Mouse (Mus musculus): ENCODE measurements around the gene Entpd1.

Entpd1 gene

DNA sequence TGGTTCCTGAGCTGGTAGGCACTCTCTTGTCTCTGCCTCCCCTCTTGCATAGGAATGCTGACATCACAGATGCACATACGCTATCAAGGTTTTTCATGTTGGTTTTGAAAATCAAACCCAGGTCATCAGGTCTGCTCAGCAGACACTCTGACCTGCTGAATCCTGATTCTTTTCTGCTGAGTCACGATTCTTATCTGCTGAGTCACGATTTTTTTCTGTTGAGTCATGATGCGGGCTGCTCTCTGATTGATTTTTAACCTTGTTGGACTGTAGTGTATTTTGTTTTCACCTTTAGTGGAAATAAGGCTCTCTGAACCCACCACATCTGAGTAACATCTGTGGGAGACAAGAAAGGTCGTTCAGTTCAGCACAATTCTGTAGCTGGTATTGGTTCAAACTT lies 63.2 kb downstream of the Entpd1 start:
- DNase-seq: no peak

GRCm38 (mm10) chr19:40678087-40678486 lies 65.9 kb downstream of the Entpd1 start:
- no peak for DNase-seq

- peak; percentile 16 for DNase-seq
These were observed 66.6 kb downstream of the Entpd1 start for GRCm38 (mm10) chr19:40678532-40679307.

- DNase-seq: no peak
These were observed 67.5 kb downstream of the Entpd1 start for GRCm38 (mm10) chr19:40679632-40680031.

DNA sequence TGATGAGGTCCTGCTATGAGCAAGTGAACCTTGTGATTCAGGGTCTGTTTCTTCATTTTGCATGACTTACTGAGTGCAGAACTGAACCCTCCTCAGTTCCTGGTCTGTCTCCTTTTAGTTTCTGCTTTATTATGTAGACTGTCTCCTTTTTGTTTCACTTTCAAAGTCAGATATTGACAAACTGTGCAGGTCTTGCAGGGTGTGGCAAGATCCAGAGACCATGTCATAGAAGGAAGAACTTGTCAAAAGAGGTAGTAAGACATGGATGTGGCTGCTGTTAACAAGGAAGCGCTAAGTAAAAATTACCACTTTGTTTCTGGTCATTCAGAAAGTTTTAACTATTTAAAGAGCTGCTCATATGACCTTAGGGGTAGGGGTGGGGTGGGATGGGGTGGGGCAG lies 72.0 kb downstream of the Entpd1 start:
- no peak for DNase-seq

DNA sequence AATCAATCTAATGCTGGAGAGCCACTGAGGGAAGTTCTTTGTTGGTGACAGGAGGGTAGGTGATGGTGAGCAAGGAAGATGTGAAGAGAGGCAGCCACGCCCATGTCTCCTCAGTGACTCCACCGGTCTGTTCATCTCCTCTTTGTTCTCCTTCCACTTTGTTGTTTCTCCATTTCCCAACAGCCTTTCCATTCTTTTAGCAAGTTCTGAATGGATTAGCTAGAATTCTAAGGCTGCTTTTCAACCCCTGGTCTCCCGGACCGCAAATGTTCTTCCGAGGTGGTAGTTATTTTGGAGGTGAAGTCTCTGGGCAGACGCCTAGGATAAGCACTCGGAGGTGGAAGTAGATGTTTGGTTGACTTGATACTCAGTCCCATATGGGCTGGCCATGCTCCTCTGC lies 72.4 kb downstream of the Entpd1 start:
- DNase-seq: no peak

DNA sequence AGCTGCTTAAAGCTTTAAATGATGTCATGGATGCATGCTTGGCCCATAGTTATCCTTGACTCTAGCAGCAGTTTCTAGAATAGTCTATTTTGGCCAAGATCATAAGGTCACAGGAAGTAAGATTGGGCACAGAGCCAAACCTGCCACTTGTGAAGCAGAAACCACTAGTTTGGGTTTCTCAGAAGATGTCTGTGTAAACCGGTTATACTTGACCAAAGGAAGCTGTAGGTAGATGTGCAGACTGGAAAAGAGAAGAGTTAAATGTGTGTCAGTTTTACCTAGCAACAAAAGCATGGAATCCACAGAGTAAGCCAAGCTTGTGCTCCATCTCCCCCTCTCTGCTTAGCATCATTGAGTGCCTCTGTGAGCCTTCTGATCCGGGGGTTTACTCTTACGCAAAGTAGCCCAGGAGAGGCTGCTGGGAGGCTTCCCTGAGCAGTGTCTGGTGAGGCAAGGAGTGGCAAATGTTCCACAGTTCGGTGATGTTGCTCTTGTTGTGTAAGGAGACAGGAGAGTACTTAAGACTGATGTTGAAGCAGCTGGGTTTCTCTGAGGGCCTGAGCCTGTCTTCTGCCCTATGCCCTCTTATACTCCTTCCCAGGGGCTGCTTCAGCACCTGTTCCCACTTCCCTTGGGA lies 75.2 kb downstream of the Entpd1 start:
- no peak for DNase-seq

- DNase-seq: no peak
These were observed 81.0 kb downstream of the Entpd1 start for GRCm38 (mm10) chr19:40693201-40693600.

DNA sequence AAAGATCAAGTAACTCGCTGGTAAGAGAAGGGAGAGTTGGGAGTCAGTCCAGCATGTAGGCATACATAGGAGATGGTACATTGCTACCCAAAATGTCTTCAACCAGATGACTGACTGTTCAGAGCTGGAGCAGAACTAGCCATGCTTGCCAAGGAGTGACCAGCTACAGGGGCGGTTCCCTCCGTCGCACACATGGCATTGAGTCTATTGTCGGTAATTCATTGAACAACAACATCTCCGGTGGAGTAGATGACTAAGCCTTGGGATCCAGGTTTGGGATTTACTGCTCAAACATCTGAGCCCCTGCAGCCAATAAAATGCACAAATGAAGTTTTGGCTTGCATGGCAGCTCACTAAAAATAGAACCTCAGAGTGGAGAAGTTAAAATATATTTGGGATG lies 84.0 kb downstream of the Entpd1 start:
- DNase-seq: no peak

DNA sequence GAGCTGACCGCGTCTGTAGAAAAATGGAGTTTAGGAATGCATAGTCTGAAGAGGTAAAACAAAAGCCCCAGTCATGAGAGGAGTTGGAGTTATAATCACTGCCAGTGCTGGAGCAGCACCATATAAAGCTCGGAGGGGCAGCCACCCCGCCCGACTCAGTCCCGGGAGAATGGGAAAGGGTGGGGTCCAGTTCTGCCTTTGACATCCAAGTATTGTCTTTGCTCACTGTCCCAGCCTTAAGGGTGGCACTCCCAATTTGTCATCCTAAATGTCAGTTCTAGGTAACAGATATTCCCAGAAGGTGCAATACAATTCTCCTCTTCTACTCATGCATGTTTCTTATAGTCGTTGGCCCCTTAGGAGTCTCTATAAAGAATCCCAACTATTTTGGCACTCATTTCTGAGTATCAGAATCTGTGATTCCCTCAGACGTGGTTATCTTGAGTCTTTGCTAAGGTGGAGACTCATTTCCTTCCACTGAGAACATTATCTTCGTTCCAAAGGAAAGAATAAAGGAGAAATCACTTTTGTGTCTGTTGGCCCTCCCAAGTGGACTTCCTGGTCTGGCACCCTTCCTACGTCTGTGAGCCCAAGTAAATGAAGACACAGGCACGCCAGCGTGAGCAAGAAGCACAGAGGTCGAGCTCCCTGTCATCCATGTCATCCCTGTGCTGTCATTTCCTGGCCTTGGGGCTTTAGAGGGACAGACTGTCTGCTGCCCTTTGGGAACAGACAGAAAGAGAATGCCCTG lies 86.1 kb downstream of the Entpd1 start:
- DNase-seq: no peak

GRCm38 (mm10) chr19:40699816-40700215 lies 87.7 kb downstream of the Entpd1 start:
- no peak for DNase-seq

GRCm38 (mm10) chr19:40702406-40702805 lies 90.2 kb downstream of the Entpd1 start:
- no peak for DNase-seq

DNA sequence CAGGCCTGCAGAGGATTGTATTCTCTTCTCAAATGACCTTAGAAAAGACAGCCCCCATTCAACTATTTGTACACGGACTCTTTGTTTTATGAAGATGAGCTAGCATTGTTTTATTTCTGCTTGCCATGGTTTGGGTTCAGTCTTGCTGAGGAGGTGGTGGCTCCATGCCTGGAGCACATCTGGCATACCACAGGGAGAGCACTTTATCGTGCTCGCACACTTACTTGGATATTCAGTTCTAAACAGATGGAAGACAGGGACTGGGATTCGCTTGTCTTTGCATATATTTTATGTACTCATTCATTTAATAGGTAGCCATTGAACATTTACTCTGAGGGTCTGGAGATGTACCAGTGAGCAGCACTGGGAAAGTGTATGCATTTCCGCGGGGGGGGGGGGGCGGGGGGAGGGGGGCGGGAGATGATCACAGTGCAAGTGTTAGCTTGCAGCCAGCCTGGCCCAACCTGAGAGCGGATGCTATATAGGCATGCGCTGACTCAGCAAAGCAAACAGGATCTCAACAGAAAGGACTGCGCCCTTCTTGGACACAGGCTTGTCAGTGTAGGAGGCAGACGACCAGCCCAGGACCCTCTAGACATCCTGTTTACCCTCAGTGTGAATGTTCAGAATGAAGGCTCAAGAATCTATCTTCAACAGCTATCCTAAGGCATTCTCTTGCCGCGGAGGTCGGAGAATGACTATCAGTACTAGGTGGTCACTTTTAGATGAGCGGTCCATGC lies 100.9 kb downstream of the Entpd1 start:
- DNase-seq: no peak

DNA sequence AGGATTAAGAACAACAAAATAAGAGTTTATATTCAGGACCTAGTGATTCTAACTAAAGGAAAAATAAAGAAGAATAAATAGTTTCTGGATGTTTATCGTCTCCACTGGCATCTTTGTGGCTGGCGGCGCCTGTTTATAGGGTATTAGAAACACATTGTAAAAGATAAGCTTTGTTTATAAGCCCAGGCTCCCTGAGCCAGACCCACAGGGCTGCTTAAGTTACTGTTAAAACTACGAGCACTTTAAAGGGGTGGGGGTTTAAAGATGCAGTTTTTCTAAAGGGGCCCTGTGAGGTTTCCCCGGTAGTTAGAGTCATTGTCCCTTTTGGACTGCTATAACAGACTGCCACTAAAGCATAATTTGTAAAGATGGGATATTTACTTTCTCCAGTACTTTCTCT lies 102.5 kb downstream of the Entpd1 start:
- no peak for DNase-seq

DNA sequence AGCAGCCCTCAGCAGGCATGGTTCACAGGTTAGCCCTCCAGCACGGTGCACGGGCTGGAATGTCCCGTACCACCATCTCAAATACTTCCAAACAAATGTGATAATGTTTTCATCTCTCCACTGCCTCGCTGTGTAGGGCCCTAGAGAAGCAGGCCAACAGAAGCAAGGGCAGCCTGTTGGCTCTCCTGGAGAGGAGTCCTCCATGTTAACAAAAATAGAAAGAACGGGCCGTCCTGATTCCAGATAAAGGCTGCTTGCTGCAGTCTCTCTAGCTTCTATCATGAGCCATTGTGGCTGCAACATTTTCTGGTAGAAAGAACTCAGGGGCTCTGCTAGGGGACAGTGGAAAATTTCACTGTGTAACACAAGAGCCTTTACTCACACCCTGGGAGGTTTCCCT lies 104.8 kb downstream of the Entpd1 start:
- no peak for DNase-seq

DNA sequence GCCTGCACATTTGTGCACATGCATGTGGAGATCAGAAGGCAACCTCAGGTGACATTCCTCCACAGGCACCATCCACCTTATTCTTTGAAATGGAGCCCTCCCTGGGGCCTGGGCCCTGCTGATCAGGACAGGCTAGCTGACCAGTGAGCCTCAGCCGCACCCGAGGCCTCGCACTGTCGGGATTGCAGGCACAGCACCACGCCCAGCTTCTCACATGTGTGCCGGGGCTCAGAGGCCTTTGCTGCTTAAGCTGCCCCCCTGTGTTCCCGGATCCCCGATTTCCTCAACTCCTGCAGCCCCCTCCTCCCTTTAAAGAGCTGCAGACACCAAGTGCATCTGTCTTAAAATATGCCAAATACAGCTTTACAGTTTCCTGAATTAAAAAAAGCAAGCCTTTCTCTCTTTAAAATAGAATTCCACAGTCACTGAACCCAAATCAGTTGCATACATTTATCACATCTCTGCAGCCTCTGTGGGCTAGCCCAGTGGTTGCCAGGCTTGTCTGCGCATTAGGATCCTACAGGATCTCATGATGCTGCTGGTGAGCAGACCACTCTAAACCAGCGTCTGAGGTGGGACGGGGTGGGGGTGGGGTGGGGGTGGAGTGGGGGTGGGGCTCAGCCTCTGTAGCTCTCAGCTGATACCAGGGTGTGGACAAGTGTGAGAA lies 107.4 kb downstream of the Entpd1 start:
- DNase-seq: no peak

DNA sequence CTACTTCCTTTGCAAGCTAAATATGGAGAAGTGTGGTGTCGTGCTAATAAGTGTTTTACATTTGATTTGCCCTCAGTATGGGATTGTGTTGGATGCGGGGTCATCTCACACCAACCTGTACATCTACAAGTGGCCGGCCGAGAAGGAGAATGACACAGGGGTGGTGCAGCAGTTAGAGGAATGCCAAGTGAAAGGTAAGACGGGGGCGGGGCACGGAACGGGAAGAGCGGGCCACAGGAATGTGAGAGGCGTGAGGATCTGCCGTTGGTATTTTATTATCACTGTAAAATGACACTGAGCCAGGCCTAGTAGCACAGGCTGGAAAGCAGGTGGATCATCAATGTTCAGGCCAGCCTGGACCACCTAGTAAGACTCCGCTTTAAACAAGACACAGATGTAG lies 108.2 kb downstream of the Entpd1 start:
- no peak for DNase-seq

GRCm38 (mm10) chr19:40722137-40723038 lies 110.2 kb downstream of the Entpd1 start:
- peak; percentile 72 for DNase-seq

DNA sequence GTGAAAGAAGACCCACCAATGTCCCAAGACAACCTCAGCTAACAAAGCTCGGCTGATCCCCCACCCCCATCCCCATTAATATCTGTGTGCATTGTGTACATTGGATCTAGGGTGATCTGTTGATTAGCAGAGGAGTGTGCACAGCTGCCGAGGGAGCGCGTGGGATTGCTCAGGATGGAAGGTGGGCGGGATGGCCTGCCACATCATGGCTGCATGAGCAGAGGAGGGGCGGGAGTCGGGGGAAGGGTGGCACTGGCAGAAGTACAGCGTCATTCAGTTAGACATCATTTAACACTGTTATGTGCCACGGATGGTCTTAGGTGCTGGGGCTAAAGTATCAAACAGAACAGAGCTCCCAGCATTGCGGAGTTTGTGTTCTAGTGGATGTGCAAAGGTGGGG lies 111.3 kb downstream of the Entpd1 start:
- DNase-seq: no peak

- DNase-seq: no peak
These were observed 114.0 kb downstream of the Entpd1 start for GRCm38 (mm10) chr19:40726148-40726547.

GRCm38 (mm10) chr19:40726614-40727013 lies 114.4 kb downstream of the Entpd1 start:
- no peak for DNase-seq

- no peak for DNase-seq
These were observed 116.0 kb downstream of the Entpd1 start for GRCm38 (mm10) chr19:40728213-40728612.

All from embryo, embryonic 11 days (tissue).